Mouse (Mus musculus): Measurements from ENCODE around the gene Olfr732.

Gene Olfr732

DNA sequence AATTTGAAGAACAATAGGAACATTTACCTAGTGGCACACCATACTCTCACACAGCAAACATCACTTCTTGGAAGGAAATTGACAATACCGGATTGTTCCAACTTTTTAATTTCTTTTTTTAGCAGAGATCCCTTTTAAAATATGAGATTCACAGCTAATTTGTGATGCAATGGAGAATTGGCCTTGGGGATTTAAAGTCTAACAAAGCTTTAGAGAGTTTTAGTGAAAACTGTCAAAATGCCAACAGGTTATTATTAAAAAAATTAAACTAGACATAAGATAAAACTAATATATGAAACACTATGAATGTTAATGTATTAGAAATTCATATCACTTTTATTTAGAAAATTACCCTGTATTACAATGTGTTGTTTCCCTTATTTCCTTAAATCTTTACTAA is at the start of gene Olfr732:
Gene Olfr732 (minus strand): TSS at position 101 of the 400 bp plus-strand sequence.
- DNase-seq (ENCODE audit: low read depth in 1 of 2, low spot score in 2 of 2), result no peak

DNA sequence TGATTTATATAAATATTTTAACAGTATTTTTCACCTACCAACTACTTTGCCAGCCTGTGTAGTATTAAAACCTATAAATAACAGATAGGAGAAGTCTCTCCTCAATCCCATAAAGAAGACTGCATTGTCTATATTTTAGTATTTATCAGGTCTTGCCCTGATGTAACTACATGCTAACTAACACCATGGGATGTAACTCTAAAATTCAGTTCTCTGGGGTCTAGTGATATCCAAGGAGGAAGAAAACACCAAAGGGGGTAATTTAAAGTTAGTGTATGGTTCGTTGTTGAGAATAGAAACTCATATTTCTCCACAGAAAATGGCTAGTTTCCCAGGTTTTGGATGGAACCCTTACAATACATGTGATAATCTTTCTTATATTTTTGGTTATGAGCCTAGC is 42.7 kb upstream of the Olfr732 start, which contains the start of gene Olfr734:
Gene Olfr734 (minus strand): TSS at position 101 of the 400 bp plus-strand sequence.
- DNase-seq (ENCODE audit: low read depth in 1 of 2, low spot score in 2 of 2), result no peak

DNA sequence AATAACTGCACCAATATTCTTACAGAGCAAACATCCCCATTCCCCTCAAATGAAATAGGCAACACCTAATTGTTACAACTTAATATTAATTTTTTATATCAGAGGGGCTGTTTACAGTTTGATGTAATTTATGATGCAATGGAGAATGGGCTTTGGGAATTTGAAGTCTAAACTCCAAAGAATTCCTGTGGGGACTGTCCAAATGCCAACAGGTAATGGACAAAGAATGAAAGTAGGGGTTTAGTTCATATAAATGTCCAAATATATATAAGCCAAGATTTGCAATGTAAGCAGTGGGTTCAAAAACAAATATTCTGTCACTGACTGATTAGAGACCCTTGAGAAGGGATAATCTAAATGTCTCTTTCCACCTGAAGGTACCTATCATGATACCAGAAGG is 17.4 kb upstream of the Olfr732 start, which contains the start of gene Olfr733:
Gene Olfr733 (minus strand): TSS at position 101 of the 400 bp plus-strand sequence.
- no peak for DNase-seq (ENCODE audit: low read depth in 1 of 2, low spot score in 2 of 2)

DNA sequence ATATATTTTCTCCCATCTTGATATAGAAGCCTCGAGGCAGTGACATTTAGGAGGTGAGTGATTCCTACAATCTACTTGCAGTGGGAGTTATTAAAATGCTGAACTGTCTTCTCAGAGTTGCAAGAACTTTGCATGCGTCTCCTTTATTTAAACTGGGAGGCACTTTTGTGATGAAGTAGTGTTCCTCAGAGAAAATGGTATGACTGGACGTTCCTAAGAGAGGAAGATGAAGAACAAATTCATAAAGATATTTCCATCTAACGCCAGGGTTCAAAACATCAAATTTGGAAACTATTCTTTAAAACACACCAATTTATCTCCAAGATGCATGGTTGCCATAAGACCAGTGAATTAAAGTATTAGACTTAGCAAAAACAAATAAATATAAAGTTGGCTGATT is 42.2 kb downstream of the Olfr732 start, which contains the start of gene Olfr731:
Gene Olfr731 (minus strand): TSS at position 101 of the 400 bp plus-strand sequence.
- DNase-seq (ENCODE audit: low read depth in 1 of 2, low spot score in 2 of 2), result no peak

Data from monocyte, adult 2 months (primary cell).